Mouse (Mus musculus) stomach, postnatal 0 days (tissue): ENCODE data around the gene Sac3d1. TPM values are rescaled to one million over a fixed set of nuclear protein-coding genes. Genes with fewer than 3 reads are reported as not detected.

Experiments
- ATAC-seq: fragments of 200-750 bp; cut with Nextera tagmentation; 2 replicates; pipeline ENCODE4 v1.8.0; 2017; ENCODE audit not compliant: low FRiP score, low TSS enrichment
- DNase-seq: peaks from one replicate; pipeline ENCODE4 v3.0.0-alpha.2; 2016; ENCODE audit warnings: low spot score
- H3K27ac ChIP-seq: fragments of 300-500 bp; sonication (generic); replicated peaks from 2 replicates; pipeline ENCODE4 v1.5.1; 2014; ENCODE audit warnings: mild to moderate bottlenecking, control low read depth
- H3K27me3 ChIP-seq: fragments of 300-500 bp; sonication (generic); 2 replicates; pipeline ENCODE4 v1.6.1; 2014; ENCODE audit warnings: low read length; ENCODE audit not compliant: control insufficient read depth, insufficient read depth
- H3K36me3 ChIP-seq: fragments of 300-500 bp; sonication (generic); 2 replicates; pipeline ENCODE4 v1.6.1; 2014; ENCODE audit warnings: low read length, mixed read lengths; ENCODE audit not compliant: control insufficient read depth, insufficient read depth
- H3K4me1 ChIP-seq: fragments of 300-500 bp; sonication (generic); replicated peaks from 2 replicates; pipeline ENCODE4 v1.6.1; 2014; ENCODE audit warnings: antibody characterized with exemption; ENCODE audit not compliant: control insufficient read depth, insufficient read depth
- H3K4me2 ChIP-seq: fragments of 300-500 bp; sonication (generic); replicated peaks from 2 replicates; pipeline ENCODE4 v1.6.1; 2014; ENCODE audit warnings: low read depth, mild to moderate bottlenecking, control low read depth, moderate library complexity
- H3K4me3 ChIP-seq: fragments of 300-500 bp; sonication (generic); 2 replicates; pipeline ENCODE4 v1.5.1; 2014; ENCODE audit warnings: low read depth, low read length, control low read depth
- H3K9ac ChIP-seq: fragments of 300-500 bp; sonication (generic); 2 replicates; pipeline ENCODE4 v1.6.1; 2014; ENCODE audit warnings: mild to moderate bottlenecking, low read length, control low read depth, mixed read lengths
- H3K9me3 ChIP-seq: fragments of 300-500 bp; sonication (generic); 2 replicates; pipeline ENCODE4 v1.6.1; 2016; ENCODE audit warnings: low read length; ENCODE audit not compliant: control insufficient read depth
- CTCF ChIP-seq: IDR thresholded peaks from 2 replicates; pipeline ENCODE4 v1.5.1; 2016; ENCODE audit warnings: antibody characterized with exemption, low read depth, mild to moderate bottlenecking, moderate library complexity
- EP300 ChIP-seq: optimal IDR thresholded peaks from 2 replicates; pipeline ENCODE3; 2016; ENCODE audit warnings: antibody characterized with exemption
- WGBS: fragments of 180-500 bp; shearing (Covaris S2); extraction: QIAGEN DNeasy Blood & Tissue Kit; methylation state at CpG from one replicate; pipeline ENCODE4 v1.1.7; 2014; 5-methylcytosine and 5-hydroxymethylcytosine counted together
- polyA plus RNA-seq: library from polyadenylated mRNA; unstranded; fragments of >200 nt; fragmentation: Nextera tagmentation; extraction: Ambion mirVana; gene quantifications from 2 replicates; pipeline ENCODE4 v1.2.1, GENCODE M21; 2015

Gene Sac3d1
- polyA plus RNA-seq, 1 experiment from 2014 or later = 29.4 TPM

- Histone ChIP-seq H3K9ac (no peak overlapping the region), H3K9me3 (no peaks in the 10 kb centered on the region), H3K36me3 (peaks cover 15% of the 10 kb centered on the region), H3K4me2 (no peak overlapping the region), H3K4me3 (no peak overlapping the region), H3K27me3 (no peaks in the 10 kb centered on the region), H3K4me1 (no peaks in the 10 kb centered on the region), H3K27ac (no peak overlapping the region)
- ATAC-seq (no peak), DNase-seq (no peak)
- 26% methylated on average over 6 of the region's 6 CpGs for WGBS
- TF ChIP-seq EP300 (no peak), CTCF (no peak)
Observed at GRCm38 (mm10) chr19:6113116-6113515, 5.3 kb downstream of the Sac3d1 start.

- no peak for ATAC-seq
- no peak for TF ChIP-seq CTCF
- TF ChIP-seq EP300 = no peak
- no peak within 1 kb of the TSS for H3K4me2 ChIP-seq
- no peaks in the 10 kb centered on the region for H3K4me1 ChIP-seq
- H3K9me3 ChIP-seq = no peaks in the 10 kb centered on the region
- H3K36me3 ChIP-seq = no peaks in the 10 kb centered on the region
- H3K27me3 ChIP-seq = no peaks in the 10 kb centered on the region
- H3K4me3 ChIP-seq = no peak within 1 kb of the TSS
- H3K27ac ChIP-seq = no peak within 1 kb of the TSS
- H3K9ac ChIP-seq = peak within 1 kb of the TSS; percentile 3; the same call in 1 of the 2 replicates
- DNase-seq = no peak
- 75% methylated on average over 7 of the region's 7 CpGs for WGBS
Observed at GRCm38 (mm10) chr19:6105586-6105985, 12.9 kb downstream of the Sac3d1 start, which contains the start of gene Naaladl1. TSS of gene Naaladl1 (plus strand) at chr19:6105782.

- Histone ChIP-seq H3K9ac (peak overlapping the region; percentile 3; the same call in 1 of the 2 replicates), H3K27ac (no peak overlapping the region), H3K9me3 (no peaks in the 10 kb centered on the region), H3K27me3 (no peaks in the 10 kb centered on the region), H3K4me3 (no peak overlapping the region), H3K36me3 (no peaks in the 10 kb centered on the region), H3K4me1 (no peaks in the 10 kb centered on the region), H3K4me2 (no peak overlapping the region)
- no peak for DNase-seq
- WGBS = 65% methylated on average over 4 of the region's 4 CpGs
- ATAC-seq = no peak
- TF ChIP-seq EP300 (no peak), CTCF (no peak)
Observed at GRCm38 (mm10) chr19:6104476-6104875, 14.0 kb downstream of the Sac3d1 start.

GRCm38 (mm10) chr19:6102169-6102853, 16.1 kb downstream of the Sac3d1 start:
- no peak for TF ChIP-seq CTCF
- TF ChIP-seq EP300 = no peak
- ATAC-seq (peak; percentile 76), DNase-seq (peak; percentile 47)
- Histone ChIP-seq H3K9me3 (no peaks in the 10 kb centered on the region), H3K27ac (no peak overlapping the region), H3K9ac (no peak overlapping the region), H3K27me3 (no peaks in the 10 kb centered on the region), H3K4me3 (no peak overlapping the region), H3K4me2 (no peak overlapping the region), H3K36me3 (no peaks in the 10 kb centered on the region), H3K4me1 (no peaks in the 10 kb centered on the region)
- 66% methylated on average over 6 of the region's 6 CpGs for WGBS

- 52% methylated on average over 6 of the region's 6 CpGs for WGBS
Observed at GRCm38 (mm10) chr19:6101186-6101585, 17.3 kb downstream of the Sac3d1 start.

GRCm38 (mm10) chr19:6097847-6098246, 20.6 kb downstream of the Sac3d1 start:
- Histone ChIP-seq H3K4me2 (no peak overlapping the region), H3K27ac (no peak overlapping the region), H3K27me3 (no peaks in the 10 kb centered on the region), H3K4me1 (no peaks in the 10 kb centered on the region), H3K9ac (no peak overlapping the region), H3K36me3 (no peaks in the 10 kb centered on the region), H3K9me3 (no peaks in the 10 kb centered on the region), H3K4me3 (no peak overlapping the region)
- DNase-seq (no peak), ATAC-seq (no peak)
- WGBS = 85% methylated on average over 3 of the region's 3 CpGs
- TF ChIP-seq EP300 = no peak
- TF ChIP-seq CTCF = no peak

More at GRCm38 (mm10) chr19:6101186-6101585, 17.3 kb downstream of the Sac3d1 start:
- no peak overlapping the region; the same call in 1 of the 2 replicates for H3K9ac ChIP-seq
- H3K4me2 ChIP-seq = no peak overlapping the region
- no peak overlapping the region for H3K4me3 ChIP-seq
- no peaks in the 10 kb centered on the region for H3K9me3 ChIP-seq
- no peak overlapping the region for H3K27ac ChIP-seq
- TF ChIP-seq CTCF (no peak), EP300 (no peak)
- H3K27me3 ChIP-seq = no peaks in the 10 kb centered on the region
- no peaks in the 10 kb centered on the region for H3K36me3 ChIP-seq
- DNase-seq = no peak
- no peaks in the 10 kb centered on the region for H3K4me1 ChIP-seq
- no peak for ATAC-seq
